Mouse (Mus musculus) layer of hippocampus, postnatal 25 days (tissue): ENCODE data around the gene Dscaml1. TPM values are rescaled to one million over a fixed set of nuclear protein-coding genes. Genes with fewer than 3 reads are reported as not detected.

Source experiments
- DNase-seq, 2 experiments: peaks; one replicate each; pipeline ENCODE4 v3.0.0; 2022; ENCODE audit warnings: mixed read lengths in 2 of 2, low spot score in 1 of 2; ENCODE audit errors: extremely low spot score in 1 of 2
- total RNA-seq, 2 experiments: library from RNA; stranded (reverse); gene quantifications; 2 replicates each; pipeline ENCODE4 v1.2.3; 2021

Gene Dscaml1
- total RNA-seq, 2 experiments from 2014 or later, result 74.4 to 96.5 TPM

DNA sequence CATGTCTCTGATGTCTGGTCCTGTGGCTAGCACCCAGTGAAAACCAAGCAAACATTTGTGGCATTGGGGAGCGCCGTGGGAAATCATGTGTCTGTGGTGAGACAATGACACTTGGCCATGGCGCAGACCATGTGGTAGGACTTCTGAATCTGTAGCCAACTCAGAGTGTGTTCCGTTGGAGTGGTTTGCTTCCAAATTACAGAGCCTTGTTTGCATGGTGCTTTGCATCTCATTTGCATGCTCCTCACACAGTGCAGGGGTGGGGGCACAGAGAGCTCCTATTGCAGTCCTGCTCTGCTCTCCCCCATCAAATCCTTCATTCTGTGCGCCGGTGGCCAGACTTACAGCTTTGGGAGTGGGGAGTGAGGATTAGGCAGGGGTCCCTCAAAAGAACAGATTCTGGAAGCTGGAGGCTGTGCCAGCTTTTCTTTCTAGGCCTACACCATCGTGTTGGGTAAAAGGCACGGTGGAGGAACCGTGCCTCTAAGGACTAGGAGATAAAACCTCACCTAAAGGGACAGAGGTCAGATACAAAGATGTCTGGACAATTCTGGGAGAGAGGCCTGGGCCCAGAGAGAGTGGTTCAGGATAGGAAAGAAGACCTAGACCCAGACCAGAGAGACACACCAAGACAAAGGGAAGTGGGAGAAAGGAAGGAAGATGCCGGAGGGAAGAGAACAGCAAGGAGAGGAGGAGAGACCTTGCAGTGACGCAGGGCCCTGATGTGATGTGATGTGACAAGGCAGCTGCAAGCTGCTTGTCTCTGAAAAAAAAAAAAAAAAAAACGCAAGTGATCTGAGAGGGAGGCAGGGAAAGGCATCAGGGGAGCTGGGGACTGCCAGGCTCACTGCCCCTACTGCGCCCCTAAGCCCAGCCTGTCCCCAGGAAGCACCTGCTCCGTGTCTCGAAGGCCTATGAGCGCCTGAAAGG is 237.2 kb downstream of the Dscaml1 start:
- DNase-seq, result peak; percentile 49 to 57

- DNase-seq, result no peak
These were observed 237.9 kb downstream of the Dscaml1 start for GRCm38 (mm10) chr9:45664326-45664725.

- no peak for DNase-seq
These were observed 238.5 kb downstream of the Dscaml1 start for GRCm38 (mm10) chr9:45664871-45665394.

DNA sequence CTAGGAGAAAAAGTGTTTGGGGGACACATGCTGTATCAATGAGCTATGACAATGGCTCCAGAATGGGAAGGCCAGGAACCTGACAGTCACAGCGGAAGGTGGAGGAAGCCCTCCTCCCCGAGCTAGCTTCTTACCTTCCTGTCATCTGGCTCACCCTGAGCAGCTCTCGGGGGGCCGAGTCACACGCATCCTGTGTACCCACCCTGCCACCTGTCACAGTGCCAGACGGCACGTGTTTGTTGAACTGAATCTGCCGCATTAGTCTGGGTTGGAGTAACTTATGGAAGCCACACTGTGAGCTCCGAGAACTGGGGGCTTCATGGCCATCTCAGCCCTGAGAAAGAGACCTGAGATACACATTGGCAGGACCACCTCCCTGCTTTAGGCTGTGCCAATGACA is 249.5 kb downstream of the Dscaml1 start:
- no peak for DNase-seq

- DNase-seq, result no peak
These were observed 250.2 kb downstream of the Dscaml1 start for GRCm38 (mm10) chr9:45676578-45676977.

GRCm38 (mm10) chr9:45677236-45677781 is 250.9 kb downstream of the Dscaml1 start:
- no peak for DNase-seq

DNA sequence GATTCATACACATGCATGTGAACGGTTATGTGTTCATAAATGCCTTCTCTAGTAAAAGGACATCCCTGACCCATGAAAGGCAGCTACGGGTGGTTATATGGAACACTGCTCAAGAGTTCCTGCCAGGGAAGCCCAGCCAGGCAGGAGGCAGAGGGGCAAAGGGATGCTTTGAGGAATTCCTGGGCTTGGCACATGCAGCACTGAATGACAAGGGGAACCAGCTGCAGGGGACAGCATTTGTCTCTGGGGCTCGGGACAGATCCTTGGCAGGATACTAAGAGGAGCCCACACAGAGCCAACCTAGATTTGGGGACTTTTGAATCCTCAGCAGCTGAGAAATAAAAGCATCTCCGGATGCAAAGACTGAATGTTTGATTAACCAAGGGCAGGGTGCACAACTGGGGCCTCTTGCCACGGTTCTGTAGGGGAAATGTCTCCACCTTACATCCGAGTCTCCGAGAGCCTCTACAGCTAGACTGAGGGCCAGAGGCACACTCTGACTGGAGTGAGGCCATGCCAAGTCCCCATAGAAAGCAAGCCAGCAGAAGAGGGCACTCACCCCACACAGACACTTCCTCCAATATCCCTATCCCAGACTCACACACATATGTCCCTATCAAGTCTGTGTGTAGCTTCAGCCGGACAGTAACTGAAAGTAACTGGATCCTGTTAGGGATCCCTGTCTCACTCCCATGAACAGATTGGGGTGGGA is 251.7 kb downstream of the Dscaml1 start:
- DNase-seq, result no peak

GRCm38 (mm10) chr9:45678664-45679026 is 252.2 kb downstream of the Dscaml1 start:
- peak in 1 of 2 experiments; percentile 50 for DNase-seq

DNA sequence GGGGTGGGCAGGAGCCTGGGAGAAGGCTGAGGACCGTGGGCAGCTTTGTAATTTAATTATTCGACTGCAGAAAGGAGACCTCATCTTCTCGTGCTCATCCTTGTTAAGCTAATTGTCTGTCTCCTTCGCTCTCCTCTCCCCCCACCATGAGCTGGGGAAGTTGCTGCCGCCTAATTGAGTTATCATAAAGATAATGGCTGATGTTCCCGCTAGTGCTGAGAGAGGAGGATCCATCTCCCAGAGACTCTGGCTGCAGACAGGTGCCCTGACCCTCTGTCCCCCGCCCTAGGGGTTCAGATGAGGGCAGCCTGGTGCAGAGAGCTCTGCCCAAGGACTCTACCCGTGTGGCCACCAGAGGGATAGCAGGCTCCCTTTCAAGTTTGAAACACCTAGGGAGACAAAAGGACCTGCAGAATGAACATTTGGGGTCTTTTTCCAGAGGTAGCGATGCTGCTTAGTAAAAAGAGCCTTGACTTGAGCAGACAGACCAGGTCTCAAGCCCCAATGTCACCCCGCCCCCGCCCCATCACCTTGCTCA is 256.1 kb downstream of the Dscaml1 start:
- no peak for DNase-seq

GRCm38 (mm10) chr9:45693424-45694237 is 267.2 kb downstream of the Dscaml1 start:
- no peak for DNase-seq

- DNase-seq, result no peak
These were observed 267.8 kb downstream of the Dscaml1 start for GRCm38 (mm10) chr9:45694256-45694655.

GRCm38 (mm10) chr9:45699171-45699570 is 272.7 kb downstream of the Dscaml1 start:
- no peak for DNase-seq

DNA sequence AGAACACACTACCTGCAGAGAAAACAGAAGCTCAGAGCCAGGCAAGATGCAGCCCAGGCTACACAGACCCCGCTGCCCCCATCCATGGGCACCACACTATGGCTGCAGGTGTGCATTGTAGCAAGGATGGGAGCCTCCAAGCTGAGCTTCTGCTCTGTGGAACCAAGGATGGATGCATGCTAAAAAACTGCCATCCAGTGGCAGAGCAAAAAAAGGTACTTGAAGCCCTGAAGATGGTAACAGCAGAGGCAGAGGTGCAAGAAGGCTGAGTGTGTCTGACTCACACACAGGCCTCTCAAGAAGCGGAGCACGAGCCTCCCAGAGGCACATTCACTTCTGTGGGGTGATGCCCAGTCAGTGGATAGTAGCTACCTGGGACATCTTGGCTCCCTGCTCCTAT is 276.8 kb downstream of the Dscaml1 start:
- no peak for DNase-seq

GRCm38 (mm10) chr9:45704441-45704840 is 278.0 kb downstream of the Dscaml1 start:
- no peak for DNase-seq

- no peak for DNase-seq
These were observed 283.9 kb downstream of the Dscaml1 start for GRCm38 (mm10) chr9:45710300-45710699.

DNA sequence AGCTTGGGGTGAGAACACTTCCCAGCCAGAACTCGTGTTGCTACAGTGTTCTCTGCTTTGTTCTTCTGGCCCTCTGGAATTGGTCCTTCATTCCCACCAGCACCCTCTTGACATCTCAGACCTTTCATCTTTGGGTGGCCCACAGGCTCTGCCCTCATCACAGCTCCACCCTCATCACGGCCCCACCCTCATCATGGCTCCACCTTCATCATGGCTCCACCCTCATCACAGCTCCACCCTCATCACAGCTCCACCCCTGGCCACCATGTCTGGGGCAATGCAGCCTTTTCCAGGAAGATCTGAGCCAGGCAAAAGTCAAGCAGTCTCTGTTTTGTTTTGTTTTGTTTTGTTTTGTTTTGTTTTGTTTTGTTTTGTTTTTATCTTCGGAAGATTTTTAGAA is 289.0 kb downstream of the Dscaml1 start:
- no peak for DNase-seq

DNA sequence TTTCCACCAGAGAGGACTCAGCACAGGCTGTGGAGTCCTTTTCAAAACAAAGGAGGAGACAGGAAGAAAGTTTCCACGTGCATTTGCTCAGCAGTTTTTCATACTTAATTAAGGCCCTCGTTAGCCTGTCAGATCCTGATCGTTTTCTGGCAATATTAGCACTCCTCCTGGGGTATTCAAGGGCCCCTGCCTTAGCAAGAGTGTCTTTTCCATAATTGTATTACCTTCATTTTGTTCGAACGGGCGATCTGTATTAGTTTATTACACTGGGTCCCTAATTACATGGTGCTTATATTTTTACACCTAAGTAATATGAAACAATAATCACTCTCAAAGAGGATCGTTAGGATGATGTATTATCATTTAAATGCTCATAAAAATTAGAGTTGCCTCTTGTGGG is 293.6 kb downstream of the Dscaml1 start:
- DNase-seq, result no peak

GRCm38 (mm10) chr9:45731851-45732250 is 305.4 kb downstream of the Dscaml1 start:
- DNase-seq, result no peak

DNA sequence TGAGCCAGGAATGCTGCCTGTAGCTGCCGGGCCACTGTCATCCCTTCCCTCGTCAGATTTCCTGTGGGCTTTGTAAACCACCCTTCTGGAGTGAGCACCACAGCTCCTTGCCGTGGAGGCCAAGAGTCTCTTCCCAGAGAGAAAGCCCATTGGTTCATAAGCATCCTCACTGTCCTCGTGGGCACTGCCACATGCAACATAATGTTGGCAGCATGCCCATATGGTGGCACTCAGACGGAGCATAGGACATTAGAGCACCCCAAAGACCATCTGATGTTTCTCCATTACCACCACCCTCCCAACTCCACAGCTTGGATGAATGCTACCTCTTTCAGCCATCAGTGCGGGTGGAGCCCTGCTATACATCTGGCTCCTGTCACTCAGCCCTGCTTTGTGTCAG is 306.8 kb downstream of the Dscaml1 start:
- no peak for DNase-seq
